Mouse (Mus musculus) cortical plate, adult 2 months (tissue): Measurements from ENCODE around the gene Fstl4. TPM values are rescaled to one million over a fixed set of nuclear protein-coding genes. Genes with fewer than 3 reads are reported as not detected.

Source experiments
- H3K27ac ChIP-seq: fragments of 200-500 bp; 2 replicates; pipeline ENCODE4 v1.5.1; 2012; ENCODE audit warnings: low read length, control low read depth, inconsistent platforms; ENCODE audit not compliant: insufficient read depth
- H3K4me1 ChIP-seq: fragments of 200-500 bp; 2 replicates; pipeline ENCODE4 v1.6.1; 2011; ENCODE audit warnings: low read length; ENCODE audit not compliant: control insufficient read depth, insufficient read depth
- H3K4me3 ChIP-seq: fragments of 200-500 bp; 2 replicates; pipeline ENCODE4 v1.5.1; 2011; ENCODE audit warnings: mild to moderate bottlenecking, low read length, control low read depth; ENCODE audit not compliant: insufficient read depth
- CTCF ChIP-seq: fragments of 200-500 bp; IDR thresholded peaks from 2 replicates; pipeline ENCODE4 v1.5.1; 2011; ENCODE audit warnings: mild to moderate bottlenecking, control low read depth, low read length; ENCODE audit not compliant: insufficient read depth; ENCODE audit errors: extremely low read depth
- POLR2A ChIP-seq: fragments of 200-500 bp; IDR thresholded peaks from 2 replicates; pipeline ENCODE4 v1.6.1; 2011; ENCODE audit warnings: mild to moderate bottlenecking, low read length, control low read depth; ENCODE audit not compliant: insufficient read depth; ENCODE audit errors: extremely low read depth
- polyA plus RNA-seq: library from polyadenylated mRNA; depleted of rRNA; stranded (reverse); fragments of >200 nt; gene quantifications from 2 replicates; pipeline ENCODE4 v1.2.3, GENCODE M21; 2012

Fstl4 gene
- polyA plus RNA-seq, 1 experiment = 10.1 TPM

DNA sequence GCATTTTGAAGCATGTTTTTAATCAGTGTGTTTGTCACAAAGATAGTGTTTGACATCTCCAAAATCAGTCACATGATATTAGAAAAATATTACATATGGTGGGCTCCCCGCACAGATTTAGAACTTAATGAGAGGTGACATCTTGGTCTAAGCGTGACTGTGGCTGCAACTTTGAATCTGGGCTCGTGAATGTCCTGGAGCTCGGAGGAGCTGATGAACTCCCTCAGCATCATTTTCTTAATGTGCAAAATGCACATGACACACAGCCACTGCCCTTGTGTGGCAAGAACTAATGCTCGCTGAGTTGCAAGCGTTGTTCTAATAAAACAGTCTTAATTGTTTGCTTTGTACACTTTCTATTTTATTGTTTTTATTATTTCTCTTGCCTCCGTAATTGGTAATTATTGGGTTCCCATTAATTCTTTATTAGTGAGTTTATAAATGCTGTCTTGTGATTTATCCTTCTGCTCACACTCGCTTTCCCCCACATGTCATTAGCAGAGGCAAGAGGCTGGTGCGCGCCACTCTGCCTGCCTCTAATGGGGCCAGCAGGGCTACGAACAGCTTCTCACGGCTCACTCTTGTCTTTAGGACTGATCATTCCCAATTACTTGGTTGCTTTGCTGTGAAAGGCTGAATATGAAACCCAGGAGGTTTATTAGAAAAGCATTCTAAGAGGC, 67.3 kb downstream of the Fstl4 start:
- Histone ChIP-seq H3K27ac (no peak overlapping the region), H3K4me3 (no peak overlapping the region), H3K4me1 (no peaks in the 10 kb centered on the region)
- TF ChIP-seq POLR2A (no peak), CTCF (no peak)

DNA sequence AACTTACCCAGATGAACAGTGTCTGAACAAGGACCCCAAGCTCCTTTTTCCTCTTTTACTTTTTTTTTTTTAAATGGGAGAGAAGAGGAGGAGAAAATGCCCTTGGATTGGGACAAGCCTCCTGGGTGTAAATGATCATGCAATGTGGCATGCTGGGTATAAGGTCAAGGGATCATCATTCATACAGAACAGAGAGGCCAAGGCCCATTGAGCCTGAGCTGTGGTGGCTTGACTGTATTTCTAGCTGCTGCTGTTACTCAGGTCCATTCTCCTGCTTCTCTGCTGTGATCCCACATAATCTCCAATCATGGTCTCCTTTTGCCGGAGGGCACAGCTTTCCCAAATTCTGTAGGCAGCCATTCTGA, 67.9 kb downstream of the Fstl4 start:
- H3K4me3 ChIP-seq = no peak overlapping the region
- H3K27ac ChIP-seq = no peak overlapping the region
- TF ChIP-seq POLR2A (no peak), CTCF (no peak)
- H3K4me1 ChIP-seq = no peaks in the 10 kb centered on the region

DNA sequence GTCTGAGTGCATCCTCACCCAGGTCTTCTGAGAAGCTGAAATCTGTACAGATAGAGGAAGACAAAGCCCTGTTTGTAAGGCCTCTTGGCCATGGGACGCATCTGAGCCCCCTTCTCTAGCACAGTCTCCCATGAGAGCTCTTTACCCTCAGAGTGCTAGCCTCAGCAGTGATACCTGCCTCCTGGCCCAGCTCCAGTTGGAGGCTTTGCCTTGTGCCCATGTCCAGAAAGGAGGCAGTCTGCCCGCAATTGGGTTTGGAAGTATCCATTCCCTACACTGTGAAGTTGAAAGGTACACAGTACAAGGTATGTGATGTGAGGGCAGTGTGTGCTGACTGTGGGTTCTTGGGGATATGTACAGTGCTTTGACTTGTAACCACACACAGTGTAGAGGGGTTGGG, 84.3 kb downstream of the Fstl4 start:
- no peak overlapping the region for H3K27ac ChIP-seq
- TF ChIP-seq CTCF = no peak
- no peak for TF ChIP-seq POLR2A
- H3K4me3 ChIP-seq = no peak overlapping the region
- H3K4me1 ChIP-seq = no peaks in the 10 kb centered on the region

DNA sequence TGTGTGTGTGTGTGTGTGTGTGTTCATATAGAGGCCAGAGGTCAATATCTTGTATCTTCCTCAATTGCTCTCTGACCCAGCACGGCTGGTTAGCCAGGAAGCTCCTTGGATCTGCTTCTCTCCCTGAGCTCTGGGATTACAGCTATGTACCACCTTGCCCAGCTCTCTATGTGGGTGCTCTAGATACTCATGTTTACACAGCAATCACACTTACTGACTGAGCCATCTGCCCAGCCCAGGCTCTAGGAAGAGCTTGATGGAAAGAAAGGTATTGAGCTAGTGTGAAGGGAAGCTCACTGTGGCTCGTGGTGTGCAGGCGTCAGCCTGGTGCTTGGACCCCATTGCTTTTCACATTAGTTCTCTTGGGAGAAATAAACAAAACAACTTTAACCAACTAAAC, 85.6 kb downstream of the Fstl4 start:
- Histone ChIP-seq H3K4me1 (peaks cover 3% of the 10 kb centered on the region), H3K4me3 (no peak overlapping the region), H3K27ac (no peak overlapping the region)
- TF ChIP-seq POLR2A (no peak), CTCF (no peak)

DNA sequence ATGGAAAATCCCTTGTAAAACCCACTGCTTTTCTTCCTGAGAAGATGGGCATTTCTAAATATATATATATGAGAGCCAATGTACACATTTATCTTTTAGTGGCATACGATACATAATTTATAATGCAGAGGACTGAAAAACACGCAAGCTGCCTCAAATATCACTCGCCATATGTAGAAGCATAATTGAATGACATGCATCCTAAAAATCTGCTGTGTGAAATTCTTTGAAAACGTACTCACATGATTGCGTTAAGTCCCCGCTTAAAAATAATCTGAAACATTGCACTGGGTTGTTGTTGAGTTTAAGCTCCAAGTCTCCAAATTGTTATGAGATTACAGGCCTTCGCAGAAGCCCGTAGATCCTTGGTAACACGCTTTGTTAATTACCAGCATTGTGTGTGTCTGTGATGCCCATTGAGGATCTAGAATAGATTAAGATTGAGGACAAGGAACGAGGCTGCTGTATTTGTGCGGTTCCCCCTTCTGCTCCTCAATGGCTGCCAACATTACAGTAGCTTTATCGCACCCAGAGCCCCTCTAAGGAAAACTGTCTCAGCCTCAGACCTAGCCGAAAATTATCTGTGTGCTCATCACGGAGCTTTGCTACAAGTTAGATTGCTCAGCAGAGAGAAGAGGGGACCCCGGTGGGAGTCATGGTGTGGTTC, 108.5 kb downstream of the Fstl4 start:
- no peak for TF ChIP-seq CTCF
- TF ChIP-seq POLR2A = no peak
- Histone ChIP-seq H3K4me1 (peaks cover 4% of the 10 kb centered on the region), H3K4me3 (no peak overlapping the region), H3K27ac (no peak overlapping the region)

DNA sequence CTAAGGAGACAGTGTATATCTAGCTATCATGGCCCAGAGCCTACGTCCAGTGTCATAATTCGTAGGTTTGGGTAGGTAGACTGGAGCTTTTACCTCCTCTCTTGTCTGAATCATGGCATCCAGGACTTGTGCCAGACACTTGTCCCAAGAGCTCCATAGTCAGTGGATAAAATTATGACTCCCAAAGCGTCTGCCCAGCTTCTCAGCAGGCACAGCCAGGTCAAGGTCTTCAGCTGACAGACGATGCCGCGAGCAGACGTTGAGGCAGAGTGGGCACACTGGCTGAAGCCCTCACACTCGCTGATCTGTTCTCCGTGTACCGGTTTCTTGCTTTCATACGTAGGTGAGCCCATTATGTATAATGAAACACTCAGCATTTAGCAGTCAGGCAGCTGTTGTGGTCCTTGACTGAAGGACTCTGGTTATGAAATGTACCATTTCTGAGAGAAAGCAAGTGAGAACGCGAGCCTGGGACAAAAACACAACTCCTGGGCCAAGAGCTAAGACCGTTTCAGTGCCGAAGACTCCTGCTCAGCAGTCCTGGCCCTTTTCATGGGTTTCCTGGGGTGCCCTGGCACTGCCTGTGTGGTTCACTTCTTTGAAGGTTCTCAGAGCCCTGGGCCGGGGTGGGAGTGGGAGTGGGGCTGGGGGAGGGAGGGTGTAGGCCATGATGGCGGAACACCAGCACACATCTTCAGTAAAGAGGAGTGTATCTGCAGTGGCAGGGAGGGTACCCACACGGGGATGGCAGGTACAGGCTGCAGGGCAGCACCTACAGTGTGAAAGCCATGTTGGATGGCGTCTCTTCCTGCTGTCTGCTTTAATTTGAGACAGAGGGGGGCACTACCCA, 111.7 kb downstream of the Fstl4 start:
- peaks cover 4% of the 10 kb centered on the region for H3K4me1 ChIP-seq
- no peak overlapping the region for H3K27ac ChIP-seq
- H3K4me3 ChIP-seq = no peak overlapping the region
- TF ChIP-seq POLR2A (no peak), CTCF (no peak)

DNA sequence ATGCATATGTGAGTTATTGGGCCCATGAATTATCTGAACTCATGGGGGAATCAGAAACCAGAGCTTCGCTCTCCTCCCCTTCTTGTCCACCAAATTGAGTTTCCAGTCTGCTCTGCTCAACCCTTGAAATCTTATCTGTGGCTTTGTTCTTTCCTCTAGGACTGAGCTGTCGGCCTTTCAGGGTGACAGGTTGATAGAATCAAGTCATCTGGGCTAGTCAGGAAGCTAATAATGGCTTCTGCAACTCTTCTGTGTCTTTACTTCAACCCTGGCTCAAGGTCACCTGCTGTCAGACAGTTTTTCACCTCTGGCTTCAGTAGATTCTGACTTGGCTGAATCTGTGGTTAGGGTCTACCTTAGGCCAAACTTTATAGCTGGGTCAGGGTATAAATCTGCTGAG, 113.2 kb downstream of the Fstl4 start:
- TF ChIP-seq POLR2A = no peak
- Histone ChIP-seq H3K4me1 (peaks cover 2% of the 10 kb centered on the region; the same call in 1 of the 2 replicates), H3K4me3 (no peak overlapping the region), H3K27ac (no peak overlapping the region)

DNA sequence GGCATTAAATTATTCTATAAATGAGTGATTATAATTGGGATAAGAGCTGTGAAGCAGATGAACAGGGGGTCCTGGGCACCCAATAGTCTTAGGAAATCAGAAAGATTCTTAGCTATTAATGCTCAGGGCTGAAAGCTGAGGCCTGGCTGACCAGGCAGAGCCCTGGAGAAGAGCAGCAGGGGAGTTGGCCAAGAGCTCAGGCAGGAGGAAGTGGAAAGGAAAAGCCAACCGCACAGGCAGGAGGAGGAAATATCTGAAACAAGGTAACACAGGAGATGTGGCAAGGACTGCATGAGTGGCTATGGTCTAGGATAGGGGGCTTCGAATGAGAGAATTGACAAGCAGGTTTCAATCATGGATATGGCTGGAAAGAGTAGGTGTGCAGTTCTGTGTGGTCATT, 115.5 kb downstream of the Fstl4 start:
- H3K27ac ChIP-seq = no peak overlapping the region
- TF ChIP-seq POLR2A (no peak), CTCF (no peak)

DNA sequence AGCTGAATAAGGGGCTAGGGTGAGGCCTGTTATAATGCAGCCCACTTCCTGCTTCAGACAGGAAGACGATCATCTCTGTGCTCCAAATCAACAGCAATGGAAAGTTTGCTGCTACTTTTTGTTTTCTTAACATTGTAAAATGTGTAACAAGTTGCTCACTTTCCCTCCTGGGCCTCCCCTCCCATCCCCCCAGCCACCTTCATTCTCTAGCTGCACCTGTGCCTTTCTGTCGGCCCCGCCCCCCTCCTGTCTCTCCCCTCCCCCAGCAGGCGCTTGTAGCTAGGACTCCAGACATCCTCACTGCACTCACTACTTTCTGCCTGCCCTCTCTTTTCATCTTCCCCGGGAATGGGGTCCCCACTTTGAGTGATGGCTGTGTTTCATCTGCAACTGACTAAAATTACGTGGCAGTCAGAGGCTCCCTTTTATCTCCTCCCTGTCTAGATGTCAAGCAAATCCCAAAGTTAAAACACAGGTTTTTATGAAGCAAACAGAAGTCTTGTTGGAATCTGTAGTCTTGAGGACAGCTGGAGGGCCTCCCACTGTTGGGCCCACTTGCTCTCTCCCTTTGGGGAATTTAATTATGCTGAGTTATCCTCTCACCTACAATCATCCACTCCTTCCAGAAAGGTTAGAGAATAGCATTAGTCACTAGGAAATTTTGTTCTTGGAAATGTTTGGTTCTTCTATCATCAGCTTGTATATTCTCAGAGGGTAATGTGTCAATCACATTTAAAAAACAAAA, 122.3 kb downstream of the Fstl4 start:
- Histone ChIP-seq H3K4me3 (no peak overlapping the region), H3K27ac (no peak overlapping the region), H3K4me1 (peaks cover 16% of the 10 kb centered on the region)
- no peak for TF ChIP-seq POLR2A
- TF ChIP-seq CTCF = no peak

More for the DNA sequence above, 115.5 kb downstream of the Fstl4 start:
- H3K4me1 ChIP-seq = no peaks in the 10 kb centered on the region
- H3K4me3 ChIP-seq = no peak overlapping the region

DNA sequence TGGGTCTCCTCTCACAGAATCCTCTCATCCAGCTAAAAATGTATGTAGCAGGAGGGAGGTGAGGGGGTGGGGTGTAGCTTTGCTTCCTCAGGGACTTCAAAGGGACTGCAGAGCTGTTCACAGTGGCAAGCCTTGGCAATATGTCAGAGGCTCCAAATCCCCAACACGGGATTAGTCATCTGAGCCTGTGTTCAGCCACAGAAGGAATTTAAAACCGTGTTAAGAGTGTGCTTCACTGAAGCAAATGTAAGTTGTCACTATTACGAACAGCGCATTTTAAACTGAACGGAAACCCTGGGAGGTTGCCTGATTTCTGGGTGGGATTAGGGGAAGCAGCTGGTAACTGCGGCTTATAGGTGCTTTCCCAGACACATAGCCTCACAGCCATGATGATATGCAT, 123.7 kb downstream of the Fstl4 start:
- H3K4me1 ChIP-seq = peaks cover 16% of the 10 kb centered on the region
- H3K4me3 ChIP-seq = no peak overlapping the region
- no peak overlapping the region for H3K27ac ChIP-seq
- TF ChIP-seq POLR2A (no peak), CTCF (no peak)
